Mouse (Mus musculus) forebrain, embryonic 11.5 days (tissue): ENCODE measurements around the gene Olfr811. TPM values are rescaled to one million over a fixed set of nuclear protein-coding genes. Genes with fewer than 3 reads are reported as not detected.

Source experiments
- polyA plus RNA-seq: library from polyadenylated mRNA; unstranded; fragments of >200 nt; fragmentation: Nextera tagmentation; extraction: Ambion mirVana; gene quantifications from 2 replicates; pipeline ENCODE4 v1.2.1, GENCODE M21; 2014

Olfr811 gene
- polyA plus RNA-seq, 1 experiment from 2014 or later = not detected

Other genes starting within 250 kb of the Olfr811 start
- not detected in 2 replicates for gene Olfr794, start 236.7 kb downstream of the Olfr811 start, polyA plus RNA-seq
- gene Olfr796, start 191.8 kb downstream of the Olfr811 start, polyA plus RNA-seq = not detected in 2 replicates
- not detected in 2 replicates for gene Olfr798, start 176.5 kb downstream of the Olfr811 start, polyA plus RNA-seq
- not detected in 2 replicates for gene Olfr799, start 166.9 kb downstream of the Olfr811 start, polyA plus RNA-seq
- not detected in 2 replicates for gene Olfr800, start 146.7 kb downstream of the Olfr811 start, polyA plus RNA-seq
- not detected in 2 replicates for gene Olfr801, start 130.5 kb downstream of the Olfr811 start, polyA plus RNA-seq
- gene Olfr802, start 116.2 kb downstream of the Olfr811 start, polyA plus RNA-seq = not detected in 2 replicates
- gene Olfr803, start 110.1 kb downstream of the Olfr811 start, polyA plus RNA-seq = not detected in 2 replicates
- not detected in 2 replicates for gene Olfr804, start 101.2 kb downstream of the Olfr811 start, polyA plus RNA-seq
- gene Olfr805, start 75.0 kb downstream of the Olfr811 start, polyA plus RNA-seq = not detected in 2 replicates
- not detected in 2 replicates for gene Olfr806, start 62.5 kb downstream of the Olfr811 start, polyA plus RNA-seq
- gene Olfr807, start 46.6 kb downstream of the Olfr811 start, polyA plus RNA-seq = not detected in 2 replicates
- gene Olfr808, start 38.9 kb downstream of the Olfr811 start, polyA plus RNA-seq = not detected in 2 replicates
- gene Olfr809, start 29.8 kb downstream of the Olfr811 start, polyA plus RNA-seq = not detected in 2 replicates
- gene Olfr810, start 9.5 kb downstream of the Olfr811 start, polyA plus RNA-seq = not detected in 2 replicates
- gene Olfr812, start 41.7 kb upstream of the Olfr811 start, polyA plus RNA-seq = not detected in 2 replicates
- gene Olfr813, start 51.0 kb upstream of the Olfr811 start, polyA plus RNA-seq = not detected in 2 replicates
- not detected in 2 replicates for gene Olfr814, start 75.5 kb upstream of the Olfr811 start, polyA plus RNA-seq
- gene Olfr815, start 101.5 kb upstream of the Olfr811 start, polyA plus RNA-seq = not detected in 2 replicates
- not detected in 2 replicates for gene Olfr816, start 111.2 kb upstream of the Olfr811 start, polyA plus RNA-seq
- gene Olfr818, start 144.7 kb upstream of the Olfr811 start, polyA plus RNA-seq = not detected in 2 replicates
- not detected in 2 replicates for gene Olfr819, start 162.9 kb upstream of the Olfr811 start, polyA plus RNA-seq
- not detected in 2 replicates for gene Olfr247, start 171.7 kb upstream of the Olfr811 start, polyA plus RNA-seq
- gene Gm10310, start 180.7 kb upstream of the Olfr811 start, polyA plus RNA-seq = not detected in 2 replicates
- gene Olfr820, start 208.2 kb upstream of the Olfr811 start, polyA plus RNA-seq = not detected in 2 replicates
- not detected in 2 replicates for gene Olfr821, start 226.0 kb upstream of the Olfr811 start, polyA plus RNA-seq